Mouse (Mus musculus): ENCODE data around the gene Fcrla. TPM values are rescaled to one million over a fixed set of nuclear protein-coding genes. Genes with fewer than 3 reads are reported as not detected.
"Not testable (repeated sequence)": the region's sequence is repeated elsewhere in the genome, so short reads cannot be mapped to it uniquely, and the experiment has no call there.

Fcrla gene
- polyA plus RNA-seq, 1 experiment from 2014 or later = not detected

- no peaks in the 10 kb centered on the region for H3K36me3 ChIP-seq
- H3K9me3 ChIP-seq = no peaks in the 10 kb centered on the region
- H3K4me2 ChIP-seq = no peak overlapping the region
- H3K4me3 ChIP-seq = no peak overlapping the region
- no peaks in the 10 kb centered on the region for H3K27me3 ChIP-seq
- no peak overlapping the region for H3K9ac ChIP-seq
- H3K4me1 ChIP-seq (replicated peaks) = no peaks in the 10 kb centered on the region
- ATAC-seq (ENCODE audit: low FRiP score) = no peak
- WGBS = 83% methylated on average over 2 of the region's 2 CpGs
- H3K27ac ChIP-seq = no peak overlapping the region
Observed at GRCm38 (mm10) chr1:170959791-170960190, 32.4 kb upstream of the Fcrla start.

GRCm38 (mm10) chr1:170958225-170958624, 30.8 kb upstream of the Fcrla start:
- Histone ChIP-seq H3K27me3 (no peaks in the 10 kb centered on the region), H3K4me2 (no peak overlapping the region), H3K36me3 (no peaks in the 10 kb centered on the region), H3K4me3 (no peak overlapping the region), H3K9me3 (no peaks in the 10 kb centered on the region), H3K4me1 (replicated peaks) (no peaks in the 10 kb centered on the region), H3K9ac (no peak overlapping the region), H3K27ac (no peak overlapping the region)
- WGBS = 72% methylated on average over 3 of the region's 3 CpGs
- ATAC-seq (ENCODE audit: low FRiP score) = no peak

- Histone ChIP-seq H3K27me3 (no peaks in the 10 kb centered on the region), H3K9me3 (no peaks in the 10 kb centered on the region), H3K9ac (no peak overlapping the region), H3K36me3 (no peaks in the 10 kb centered on the region), H3K27ac (no peak overlapping the region), H3K4me2 (no peak overlapping the region), H3K4me3 (no peak overlapping the region), H3K4me1 (replicated peaks) (no peaks in the 10 kb centered on the region)
- 89% methylated on average over 2 of the region's 2 CpGs for WGBS
- no peak for ATAC-seq (ENCODE audit: low FRiP score)
Observed at GRCm38 (mm10) chr1:170953192-170953591, 25.8 kb upstream of the Fcrla start.

GRCm38 (mm10) chr1:170950772-170951171, 23.4 kb upstream of the Fcrla start:
- Histone ChIP-seq H3K4me3 (no peak overlapping the region), H3K9me3 (0 out of 2 replicates have a peak, but pooled peaks cover 4% of the 10 kb centered on the region), H3K4me1 (replicated peaks) (no peaks in the 10 kb centered on the region), H3K36me3 (no peaks in the 10 kb centered on the region), H3K27ac (no peak overlapping the region), H3K27me3 (no peaks in the 10 kb centered on the region), H3K9ac (no peak overlapping the region), H3K4me2 (no peak overlapping the region)
- no peak for ATAC-seq (ENCODE audit: low FRiP score)
- WGBS = 74% methylated on average over 3 of the region's 3 CpGs

GRCm38 (mm10) chr1:170944908-170945307, 17.5 kb upstream of the Fcrla start:
- not testable (repeated sequence) for H3K4me2 ChIP-seq; H3K27ac ChIP-seq; H3K9ac ChIP-seq; H3K4me1 ChIP-seq (replicated peaks); H3K36me3 ChIP-seq; ATAC-seq (ENCODE audit: low FRiP score); H3K27me3 ChIP-seq; H3K4me3 ChIP-seq
- H3K9me3 ChIP-seq = peaks cover 13% of the 10 kb centered on the region; the same call in 1 of the 2 replicates
- 98% methylated on average over 8 of the region's 9 CpGs for WGBS

- H3K9ac ChIP-seq; H3K4me1 ChIP-seq (replicated peaks); H3K27ac ChIP-seq; H3K4me2 ChIP-seq; H3K36me3 ChIP-seq; ATAC-seq (ENCODE audit: low FRiP score); H3K4me3 ChIP-seq; H3K27me3 ChIP-seq: not testable (repeated sequence)
- H3K9me3 ChIP-seq = peaks cover 13% of the 10 kb centered on the region; the same call in 1 of the 2 replicates
- 96% methylated on average over 9 of the region's 9 CpGs for WGBS
Observed at GRCm38 (mm10) chr1:170944151-170944550, 16.8 kb upstream of the Fcrla start.

GRCm38 (mm10) chr1:170939255-170939654, 11.9 kb upstream of the Fcrla start:
- no peaks in the 10 kb centered on the region for H3K27me3 ChIP-seq
- no peak for ATAC-seq (ENCODE audit: low FRiP score)
- H3K4me2 ChIP-seq = no peak overlapping the region
- H3K4me3 ChIP-seq = no peak overlapping the region
- H3K9ac ChIP-seq = no peak overlapping the region
- H3K4me1 ChIP-seq (replicated peaks) = no peaks in the 10 kb centered on the region
- 91% methylated on average over 12 of the region's 12 CpGs for WGBS
- peaks cover 9% of the 10 kb centered on the region; the same call in 1 of the 2 replicates for H3K9me3 ChIP-seq
- H3K27ac ChIP-seq = no peak overlapping the region
- no peaks in the 10 kb centered on the region for H3K36me3 ChIP-seq

GRCm38 (mm10) chr1:170934383-170934782, 7.0 kb upstream of the Fcrla start:
- WGBS = 88% methylated on average over 2 of the region's 2 CpGs
- H3K36me3 ChIP-seq = no peaks in the 10 kb centered on the region
- H3K4me1 ChIP-seq (replicated peaks) = no peaks in the 10 kb centered on the region
- no peaks in the 10 kb centered on the region for H3K27me3 ChIP-seq
- no peaks in the 10 kb centered on the region for H3K9me3 ChIP-seq
- no peak overlapping the region for H3K4me3 ChIP-seq
- H3K9ac ChIP-seq = no peak overlapping the region
- H3K4me2 ChIP-seq = no peak overlapping the region
- H3K27ac ChIP-seq = no peak overlapping the region
- ATAC-seq (ENCODE audit: low FRiP score) = no peak

GRCm38 (mm10) chr1:170933940-170934339, 6.6 kb upstream of the Fcrla start:
- H3K36me3 ChIP-seq = no peaks in the 10 kb centered on the region
- no peaks in the 10 kb centered on the region for H3K9me3 ChIP-seq
- H3K27me3 ChIP-seq = no peaks in the 10 kb centered on the region
- H3K4me1 ChIP-seq (replicated peaks) = no peaks in the 10 kb centered on the region
- H3K4me3 ChIP-seq = no peak overlapping the region
- 79% methylated on average over 1 of the region's 1 CpGs for WGBS
- no peak overlapping the region for H3K9ac ChIP-seq
- H3K4me2 ChIP-seq = no peak overlapping the region
- ATAC-seq (ENCODE audit: low FRiP score) = no peak
- no peak overlapping the region for H3K27ac ChIP-seq

- ATAC-seq (ENCODE audit: low FRiP score) = no peak
- Histone ChIP-seq H3K36me3 (no peaks in the 10 kb centered on the region), H3K27ac (no peak overlapping the region), H3K9me3 (no peaks in the 10 kb centered on the region), H3K27me3 (no peaks in the 10 kb centered on the region), H3K4me2 (no peak overlapping the region), H3K4me3 (no peak overlapping the region), H3K4me1 (replicated peaks) (no peaks in the 10 kb centered on the region), H3K9ac (no peak overlapping the region)
- 74% methylated on average over 6 of the region's 6 CpGs for WGBS
Observed at GRCm38 (mm10) chr1:170933386-170933920, 6.1 kb upstream of the Fcrla start.

GRCm38 (mm10) chr1:170932043-170932442, 4.7 kb upstream of the Fcrla start:
- WGBS = 85% methylated on average over 3 of the region's 3 CpGs
- no peak overlapping the region for H3K4me2 ChIP-seq
- H3K9me3 ChIP-seq = no peaks in the 10 kb centered on the region
- no peak for ATAC-seq (ENCODE audit: low FRiP score)
- H3K4me1 ChIP-seq (replicated peaks) = no peaks in the 10 kb centered on the region
- H3K36me3 ChIP-seq = no peaks in the 10 kb centered on the region
- no peak overlapping the region for H3K9ac ChIP-seq
- no peaks in the 10 kb centered on the region for H3K27me3 ChIP-seq
- no peak overlapping the region for H3K27ac ChIP-seq
- H3K4me3 ChIP-seq = no peak overlapping the region

- no peak overlapping the region for H3K9ac ChIP-seq
- ATAC-seq (ENCODE audit: low FRiP score) = no peak
- WGBS = 89% methylated on average over 4 of the region's 4 CpGs
- no peak overlapping the region for H3K27ac ChIP-seq
- no peaks in the 10 kb centered on the region for H3K4me1 ChIP-seq (replicated peaks)
- H3K27me3 ChIP-seq = no peaks in the 10 kb centered on the region
- no peaks in the 10 kb centered on the region for H3K9me3 ChIP-seq
- no peak overlapping the region for H3K4me2 ChIP-seq
- no peak overlapping the region for H3K4me3 ChIP-seq
- no peaks in the 10 kb centered on the region for H3K36me3 ChIP-seq
Observed at GRCm38 (mm10) chr1:170929245-170929644, 1.9 kb upstream of the Fcrla start.

GRCm38 (mm10) chr1:170928467-170928866, 1.1 kb upstream of the Fcrla start:
- WGBS = 81% methylated on average over 2 of the region's 2 CpGs

More at GRCm38 (mm10) chr1:170928467-170928866, 1.1 kb upstream of the Fcrla start:
- Histone ChIP-seq H3K36me3 (no peaks in the 10 kb centered on the region), H3K27me3 (no peaks in the 10 kb centered on the region), H3K4me3 (no peak overlapping the region), H3K9ac (no peak overlapping the region), H3K4me1 (replicated peaks) (no peaks in the 10 kb centered on the region), H3K4me2 (no peak overlapping the region), H3K9me3 (no peaks in the 10 kb centered on the region), H3K27ac (no peak overlapping the region)
- ATAC-seq (ENCODE audit: low FRiP score) = no peak
